Mouse (Mus musculus): ENCODE data around the gene Xlr.
A peak's percentile ranks its signal among the peaks of the same experiment; 100 is the strongest.
"Not testable (repeated sequence)": the region's sequence is repeated elsewhere in the genome, so short reads cannot be mapped to it uniquely, and the experiment has no call there.

Xlr gene

DNA sequence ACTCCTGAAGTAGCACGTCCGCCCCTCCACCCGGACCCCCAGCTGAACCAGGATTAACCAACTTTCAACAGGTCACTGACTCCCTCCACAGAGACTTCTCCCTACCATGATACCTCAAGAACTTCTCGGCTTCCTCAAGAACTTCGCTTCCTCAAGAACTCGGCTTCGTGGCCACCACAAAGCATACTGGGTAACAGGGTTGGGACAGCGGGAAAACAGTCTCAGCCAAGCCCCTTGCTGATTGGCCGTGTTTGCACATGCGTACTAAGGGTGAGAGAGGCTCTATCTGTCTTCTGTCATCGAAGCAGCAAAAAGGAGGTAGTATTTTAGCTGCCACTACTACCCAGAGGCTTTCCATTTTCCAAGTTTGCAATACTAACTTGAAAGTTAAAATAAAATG lies at the start of gene Xlr:
TSS of gene Xlr (minus strand) at position 188 of the 400 bp plus-strand sequence.
- DNase-seq (ENCODE audit: low read depth, low spot score), result not testable (repeated sequence)

DNA sequence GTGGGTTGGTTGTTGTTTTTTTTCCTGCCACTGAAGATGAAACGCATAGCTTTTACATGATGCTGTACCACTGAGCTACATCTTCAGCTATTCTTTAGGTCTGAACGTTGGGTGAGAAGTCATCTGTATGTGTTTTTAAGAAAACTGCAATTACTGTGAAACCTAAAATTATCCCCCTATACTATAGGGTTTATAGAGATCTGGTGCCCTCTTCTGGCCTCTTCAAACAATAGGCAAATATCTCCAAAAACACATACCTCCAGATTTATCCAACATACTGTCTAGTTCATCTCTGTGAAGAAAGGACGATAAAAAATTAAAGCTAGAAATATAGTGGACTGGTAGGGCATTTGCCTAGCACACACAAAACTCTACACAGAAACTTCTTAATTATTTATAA lies 1.6 kb upstream of the Xlr start:
- DNase-seq (ENCODE audit: low read depth, low spot score), result no peak

DNA sequence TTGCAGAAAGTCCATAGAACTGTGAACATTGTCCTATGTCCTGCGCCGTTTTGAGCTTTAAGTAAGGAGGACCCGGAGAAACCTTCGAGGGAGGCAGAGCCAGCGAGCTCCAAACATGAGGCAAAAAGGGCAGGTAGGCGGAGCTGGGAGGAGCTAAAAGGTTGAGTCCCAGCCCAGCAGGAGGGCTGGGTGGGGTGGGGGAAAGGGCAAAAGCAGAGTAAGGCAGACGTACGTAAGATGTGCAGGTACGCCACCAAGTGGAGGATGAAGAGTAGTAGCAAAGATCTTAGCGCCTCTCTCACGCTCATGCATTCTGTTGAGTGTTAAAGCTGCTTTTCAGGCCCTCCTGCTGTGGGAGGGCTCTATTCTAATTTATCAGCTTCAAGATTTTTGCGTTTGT lies 21.2 kb downstream of the Xlr start, which contains the start of gene Zfp36l3:
TSS of gene Zfp36l3 (minus strand) at position 119 of the 400 bp plus-strand sequence.
- DNase-seq (ENCODE audit: low read depth, low spot score), result peak; percentile 48

DNA sequence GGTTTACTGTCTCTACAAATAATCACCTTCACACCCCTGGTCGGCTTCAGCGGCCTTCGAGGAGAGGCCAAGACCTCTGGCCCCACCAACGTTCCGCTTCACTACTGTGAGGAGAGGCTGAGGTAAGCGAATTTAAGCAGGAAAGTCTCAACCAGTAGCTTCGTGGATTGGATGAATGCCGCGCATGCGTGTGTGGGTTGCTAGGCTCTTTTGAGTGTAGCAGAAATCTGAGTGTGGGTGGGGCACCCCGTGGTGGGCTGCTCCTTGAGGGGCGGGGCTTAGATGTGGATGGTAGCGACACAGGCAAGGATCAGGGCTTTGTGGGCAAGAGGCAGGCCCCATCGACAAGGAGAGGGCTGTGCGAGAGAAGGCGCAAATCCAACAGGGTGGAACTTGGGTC lies 39.8 kb downstream of the Xlr start, which contains the start of gene 1700013H16Rik:
TSS of gene 1700013H16Rik (minus strand) at position 96 of the 400 bp plus-strand sequence.
- DNase-seq (ENCODE audit: low read depth, low spot score), result no peak

DNA sequence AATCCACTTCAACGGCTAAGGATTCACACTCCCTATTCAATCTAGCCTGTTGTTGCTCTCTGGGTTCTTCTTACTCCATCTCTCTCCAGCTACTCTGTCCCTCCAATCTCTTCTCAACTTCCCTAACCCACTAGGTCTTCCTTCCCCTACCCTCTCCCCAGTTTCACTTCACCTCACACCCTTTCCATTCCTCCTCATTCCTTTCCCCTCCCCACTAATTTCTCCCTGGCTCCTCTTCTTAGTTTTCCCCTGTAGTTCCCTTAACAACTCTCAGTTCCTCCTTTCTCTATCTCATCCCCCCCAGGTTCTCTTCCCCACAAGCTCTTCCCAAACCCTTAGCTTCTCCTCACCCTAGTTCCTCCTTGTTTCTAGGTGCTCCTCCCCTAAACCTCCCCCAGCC lies 44.7 kb downstream of the Xlr start:
- no peak for DNase-seq (ENCODE audit: low read depth, low spot score)

DNA sequence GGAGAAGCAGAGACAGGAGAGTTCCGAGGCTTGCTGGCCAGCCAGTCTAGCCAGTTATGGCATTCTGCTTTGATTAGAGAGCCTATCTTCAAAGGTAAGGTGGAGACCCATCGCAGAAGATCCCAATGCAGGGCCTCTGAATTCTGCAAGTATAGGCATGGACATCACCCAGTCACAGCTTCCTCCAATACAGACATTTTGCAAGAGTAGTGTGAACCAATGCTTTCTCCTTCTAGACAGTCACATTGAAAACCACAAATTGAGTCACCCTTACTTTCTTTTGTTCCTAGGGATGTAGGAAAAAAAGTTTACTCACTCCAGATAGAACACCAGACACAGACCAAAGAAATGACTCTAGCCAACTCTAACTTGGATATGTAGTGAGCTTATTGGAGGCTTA lies 68.5 kb downstream of the Xlr start:
- DNase-seq (ENCODE audit: low read depth, low spot score), result no peak

Data from WW6 (cell line).